Mouse (Mus musculus): ENCODE data around the gene Gm28048. TPM values are rescaled to one million over a fixed set of nuclear protein-coding genes. Genes with fewer than 3 reads are reported as not detected.

Gm28048 gene
- polyA plus RNA-seq, 1 experiment = 4.4 TPM

- DNase-seq = peak; percentile 31 to 66
- TF ChIP-seq POLR2A (IDR thresholded peaks at IDR 0.05; ENCODE audit: borderline replicate concordance, insufficient read depth, low read length) = no peak
- TF ChIP-seq CTCF (IDR thresholded peaks at IDR 0.05; ENCODE audit: borderline replicate concordance, insufficient read depth, low read depth, low read length) = peak; percentile 68
- WGBS = 37% methylated on average over 2 of the region's 2 CpGs
- H3K4me3 ChIP-seq (replicated peaks; ENCODE audit: insufficient read depth, low read depth, low read length) = no peak overlapping the region
- peaks cover 2% of the 10 kb centered on the region; the same call in 1 of the 2 replicates for H3K4me1 ChIP-seq (ENCODE audit: control insufficient read depth, insufficient read depth, low read length)
- no peak overlapping the region for H3K27ac ChIP-seq (ENCODE audit: insufficient read depth, low read length)
- no peaks in the 10 kb centered on the region for H3K27me3 ChIP-seq (ENCODE audit: control insufficient read depth, insufficient read depth, low read length)
These were observed 5.5 kb upstream of the Gm28048 start for GRCm38 (mm10) chr11:22987357-22987756.

GRCm38 (mm10) chr11:22985510-22985909 lies 3.6 kb upstream of the Gm28048 start:
- H3K27me3 ChIP-seq (ENCODE audit: control insufficient read depth, insufficient read depth, low read length) = no peaks in the 10 kb centered on the region
- H3K27ac ChIP-seq (ENCODE audit: insufficient read depth, low read length) = no peak overlapping the region
- H3K4me1 ChIP-seq (ENCODE audit: control insufficient read depth, insufficient read depth, low read length) = peaks cover 7% of the 10 kb centered on the region
- TF ChIP-seq CTCF (IDR thresholded peaks at IDR 0.05; ENCODE audit: borderline replicate concordance, insufficient read depth, low read depth, low read length) (no peak), POLR2A (IDR thresholded peaks at IDR 0.05; ENCODE audit: borderline replicate concordance, insufficient read depth, low read length) (no peak)
- DNase-seq = no peak
- no peak overlapping the region for H3K4me3 ChIP-seq (replicated peaks; ENCODE audit: insufficient read depth, low read depth, low read length)
- 79% methylated on average over 3 of the region's 3 CpGs for WGBS

GRCm38 (mm10) chr11:22982846-22983245 lies 956 bp upstream of the Gm28048 start:
- Histone ChIP-seq H3K27me3 (ENCODE audit: control insufficient read depth, insufficient read depth, low read length) (no peaks in the 10 kb centered on the region), H3K4me1 (ENCODE audit: control insufficient read depth, insufficient read depth, low read length) (peaks cover 20% of the 10 kb centered on the region), H3K27ac (ENCODE audit: insufficient read depth, low read length) (no peak overlapping the region), H3K4me3 (replicated peaks; ENCODE audit: insufficient read depth, low read depth, low read length) (no peak overlapping the region)
- 78% methylated on average over 6 of the region's 6 CpGs for WGBS
- DNase-seq = peak in 1 of 2 experiments; percentile 2
- TF ChIP-seq CTCF (IDR thresholded peaks at IDR 0.05; ENCODE audit: borderline replicate concordance, insufficient read depth, low read depth, low read length) (no peak), POLR2A (IDR thresholded peaks at IDR 0.05; ENCODE audit: borderline replicate concordance, insufficient read depth, low read length) (no peak)

- peak in 1 of 2 experiments; percentile 30 for DNase-seq
- TF ChIP-seq POLR2A (IDR thresholded peaks at IDR 0.05; ENCODE audit: borderline replicate concordance, insufficient read depth, low read length) (no peak), CTCF (IDR thresholded peaks at IDR 0.05; ENCODE audit: borderline replicate concordance, insufficient read depth, low read depth, low read length) (no peak)
- H3K4me1 ChIP-seq (ENCODE audit: control insufficient read depth, insufficient read depth, low read length) = peaks cover 20% of the 10 kb centered on the region
- H3K4me3 ChIP-seq (replicated peaks; ENCODE audit: insufficient read depth, low read depth, low read length) = peak overlapping the region; percentile 93
- no peaks in the 10 kb centered on the region for H3K27me3 ChIP-seq (ENCODE audit: control insufficient read depth, insufficient read depth, low read length)
- H3K27ac ChIP-seq (ENCODE audit: insufficient read depth, low read length) = peak overlapping the region; percentile 83
- WGBS = 7% methylated on average over 12 of the region's 12 CpGs
These were observed 343 bp downstream of the Gm28048 start for GRCm38 (mm10) chr11:22981543-22981950.

- DNase-seq = peak in 1 of 2 experiments; percentile 15
- Histone ChIP-seq H3K27ac (ENCODE audit: insufficient read depth, low read length) (no peak overlapping the region), H3K4me3 (replicated peaks; ENCODE audit: insufficient read depth, low read depth, low read length) (peak overlapping the region; percentile 23), H3K27me3 (ENCODE audit: control insufficient read depth, insufficient read depth, low read length) (no peaks in the 10 kb centered on the region), H3K4me1 (ENCODE audit: control insufficient read depth, insufficient read depth, low read length) (peaks cover 20% of the 10 kb centered on the region)
- no peak for TF ChIP-seq CTCF (IDR thresholded peaks at IDR 0.05; ENCODE audit: borderline replicate concordance, insufficient read depth, low read depth, low read length)
- no peak for TF ChIP-seq POLR2A (IDR thresholded peaks at IDR 0.05; ENCODE audit: borderline replicate concordance, insufficient read depth, low read length)
- WGBS = 46% methylated on average over 4 of the region's 4 CpGs
These were observed 849 bp downstream of the Gm28048 start for GRCm38 (mm10) chr11:22981041-22981440.

GRCm38 (mm10) chr11:22979221-22979620 lies 2.7 kb downstream of the Gm28048 start:
- peak in 1 of 2 experiments; percentile 9 for DNase-seq

GRCm38 (mm10) chr11:22978711-22979110 lies 3.2 kb downstream of the Gm28048 start:
- no peak overlapping the region for H3K27ac ChIP-seq (ENCODE audit: insufficient read depth, low read length)

More at GRCm38 (mm10) chr11:22979221-22979620, 2.7 kb downstream of the Gm28048 start:
- no peak for TF ChIP-seq CTCF (IDR thresholded peaks at IDR 0.05; ENCODE audit: borderline replicate concordance, insufficient read depth, low read depth, low read length)
- TF ChIP-seq POLR2A (IDR thresholded peaks at IDR 0.05; ENCODE audit: borderline replicate concordance, insufficient read depth, low read length) = no peak
- WGBS = 69% methylated on average over 1 of the region's 1 CpGs
- Histone ChIP-seq H3K4me1 (ENCODE audit: control insufficient read depth, insufficient read depth, low read length) (peaks cover 20% of the 10 kb centered on the region), H3K27ac (ENCODE audit: insufficient read depth, low read length) (no peak overlapping the region), H3K4me3 (replicated peaks; ENCODE audit: insufficient read depth, low read depth, low read length) (peak overlapping the region; percentile 19), H3K27me3 (ENCODE audit: control insufficient read depth, insufficient read depth, low read length) (no peaks in the 10 kb centered on the region)

GRCm38 (mm10) chr11:22978215-22978614 lies 3.7 kb downstream of the Gm28048 start:
- Histone ChIP-seq H3K27ac (ENCODE audit: insufficient read depth, low read length) (no peak overlapping the region), H3K4me1 (ENCODE audit: control insufficient read depth, insufficient read depth, low read length) (peaks cover 20% of the 10 kb centered on the region), H3K27me3 (ENCODE audit: control insufficient read depth, insufficient read depth, low read length) (no peaks in the 10 kb centered on the region), H3K4me3 (replicated peaks; ENCODE audit: insufficient read depth, low read depth, low read length) (no peak overlapping the region)
- 56% methylated on average over 3 of the region's 3 CpGs for WGBS
- TF ChIP-seq CTCF (IDR thresholded peaks at IDR 0.05; ENCODE audit: borderline replicate concordance, insufficient read depth, low read depth, low read length) = no peak
- TF ChIP-seq POLR2A (IDR thresholded peaks at IDR 0.05; ENCODE audit: borderline replicate concordance, insufficient read depth, low read length) = no peak
- DNase-seq = peak in 1 of 2 experiments; percentile 35

More at GRCm38 (mm10) chr11:22978711-22979110, 3.2 kb downstream of the Gm28048 start:
- WGBS = 10% methylated on average over 1 of the region's 1 CpGs
- peaks cover 20% of the 10 kb centered on the region for H3K4me1 ChIP-seq (ENCODE audit: control insufficient read depth, insufficient read depth, low read length)
- TF ChIP-seq POLR2A (IDR thresholded peaks at IDR 0.05; ENCODE audit: borderline replicate concordance, insufficient read depth, low read length) (no peak), CTCF (IDR thresholded peaks at IDR 0.05; ENCODE audit: borderline replicate concordance, insufficient read depth, low read depth, low read length) (no peak)
- no peak overlapping the region for H3K4me3 ChIP-seq (replicated peaks; ENCODE audit: insufficient read depth, low read depth, low read length)
- DNase-seq = peak; percentile 77 to 85
- H3K27me3 ChIP-seq (ENCODE audit: control insufficient read depth, insufficient read depth, low read length) = no peaks in the 10 kb centered on the region

Measured in cerebellum, adult 2 months (tissue).